Mouse (Mus musculus) C2C12 (cell line): ENCODE data around the gene Gm21992. TPM values are rescaled to one million over a fixed set of nuclear protein-coding genes. Genes with fewer than 3 reads are reported as not detected.

ENCODE experiments used
- H3K27me3 ChIP-seq: one replicate; pipeline ENCODE4 v1.6.1; 2011; ENCODE audit not compliant: control insufficient read depth, insufficient read depth, insufficient read length
- H3K36me3 ChIP-seq: one replicate; pipeline ENCODE4 v1.6.1; 2011; ENCODE audit not compliant: control insufficient read depth, insufficient read depth
- H3K4me3 ChIP-seq: one replicate; pipeline ENCODE4 v1.5.1; 2011; ENCODE audit warnings: mild to moderate bottlenecking, control low read depth; ENCODE audit not compliant: poor library complexity, insufficient read depth, severe bottlenecking
- H3K79me2 ChIP-seq: one replicate; pipeline ENCODE4 v1.6.1; 2011; ENCODE audit not compliant: control insufficient read depth, insufficient read depth
- H3K79me3 ChIP-seq: one replicate; pipeline ENCODE4 v1.6.1; 2011; ENCODE audit warnings: low read depth, control low read depth
- H3ac ChIP-seq: one replicate; pipeline ENCODE3; 2011; ENCODE audit warnings: low read depth; ENCODE audit not compliant: control insufficient read depth, insufficient read length
- CEBPB ChIP-seq: IDR thresholded peaks from one replicate; pipeline ENCODE4 v1.6.1; 2011; ENCODE audit warnings: low read depth, mild to moderate bottlenecking, control low read depth, moderate library complexity
- CTCF ChIP-seq: IDR thresholded peaks from one replicate; pipeline ENCODE4 v1.5.1; 2011; ENCODE audit not compliant: control insufficient read depth, insufficient read depth, insufficient read length
- FOSL1 ChIP-seq: IDR thresholded peaks from one replicate; pipeline ENCODE4 v1.8.0; 2011; ENCODE audit warnings: mild to moderate bottlenecking, low read length; ENCODE audit not compliant: poor library complexity, insufficient read depth, severe bottlenecking
- MAX ChIP-seq: IDR thresholded peaks from one replicate; pipeline ENCODE4 v1.6.1; 2011; ENCODE audit warnings: mild to moderate bottlenecking, control low read depth
- MYOD1 ChIP-seq: IDR thresholded peaks from one replicate; pipeline ENCODE4 v1.6.1; 2011; ENCODE audit warnings: low read depth; ENCODE audit not compliant: control insufficient read depth, insufficient read length
- MYOG ChIP-seq: IDR thresholded peaks from one replicate; pipeline ENCODE4 v1.6.1; 2011; ENCODE audit not compliant: control insufficient read depth, insufficient read length; ENCODE audit errors: extremely low read depth
- USF1 ChIP-seq: IDR thresholded peaks from one replicate; pipeline ENCODE4 v1.6.1; 2011; ENCODE audit warnings: low read depth, mild to moderate bottlenecking, control low read depth, moderate library complexity
- polyA plus RNA-seq: library from polyadenylated mRNA; unstranded; fragments of >200 nt; fragmentation: generic; extraction: Trizol; gene quantifications from one replicate; pipeline ENCODE4 v1.2.1, GENCODE M21; 2012; ENCODE audit warnings: missing spikeins

Gm21992 gene
- polyA plus RNA-seq, 1 experiment: 14.3 TPM

- Histone ChIP-seq H3K36me3 (no peaks in the 10 kb centered on the region), H3K79me3 (no peaks in the 10 kb centered on the region), H3K79me2 (no peaks in the 10 kb centered on the region), H3K4me3 (no peak overlapping the region), H3ac (no peak overlapping the region), H3K27me3 (no peaks in the 10 kb centered on the region)
- no peak for TF ChIP-seq CEBPB
- TF ChIP-seq MYOG: no peak
- TF ChIP-seq MAX: no peak
- TF ChIP-seq MYOD1: no peak
- no peak for TF ChIP-seq USF1
- no peak for TF ChIP-seq FOSL1
- no peak for TF ChIP-seq CTCF
Measured at GRCm38 (mm10) chr19:4749975-4750374, 61.4 kb downstream of the Gm21992 start.

- Histone ChIP-seq H3K36me3 (no peaks in the 10 kb centered on the region), H3K4me3 (no peak overlapping the region)
- TF ChIP-seq USF1: no peak
- TF ChIP-seq CTCF: no peak
- TF ChIP-seq MYOD1: no peak
- no peak for TF ChIP-seq MYOG
- no peak for TF ChIP-seq CEBPB
- TF ChIP-seq MAX: no peak
- TF ChIP-seq FOSL1: no peak
Measured at GRCm38 (mm10) chr19:4748493-4748892, 62.9 kb downstream of the Gm21992 start.

GRCm38 (mm10) chr19:4747631-4748312 lies 63.6 kb downstream of the Gm21992 start:
- TF ChIP-seq FOSL1 (no peak), MYOG (no peak), USF1 (no peak), CEBPB (no peak), CTCF (no peak), MAX (no peak), MYOD1 (no peak)
- no peak overlapping the region for H3ac ChIP-seq
- H3K79me3 ChIP-seq: no peaks in the 10 kb centered on the region
- no peak overlapping the region for H3K4me3 ChIP-seq
- no peaks in the 10 kb centered on the region for H3K79me2 ChIP-seq
- no peaks in the 10 kb centered on the region for H3K36me3 ChIP-seq
- H3K27me3 ChIP-seq: no peaks in the 10 kb centered on the region

More at GRCm38 (mm10) chr19:4748493-4748892, 62.9 kb downstream of the Gm21992 start:
- no peaks in the 10 kb centered on the region for H3K27me3 ChIP-seq
- no peak overlapping the region for H3ac ChIP-seq
- no peaks in the 10 kb centered on the region for H3K79me3 ChIP-seq
- no peaks in the 10 kb centered on the region for H3K79me2 ChIP-seq

- TF ChIP-seq USF1 (no peak), CTCF (no peak), MYOG (no peak), CEBPB (no peak), MYOD1 (no peak), FOSL1 (no peak), MAX (no peak)
- Histone ChIP-seq H3ac (no peak overlapping the region), H3K36me3 (no peaks in the 10 kb centered on the region), H3K79me2 (no peaks in the 10 kb centered on the region), H3K79me3 (no peaks in the 10 kb centered on the region), H3K27me3 (no peaks in the 10 kb centered on the region), H3K4me3 (no peak overlapping the region)
Measured at GRCm38 (mm10) chr19:4746611-4747010, 64.8 kb downstream of the Gm21992 start.

GRCm38 (mm10) chr19:4745681-4746080 lies 65.7 kb downstream of the Gm21992 start:
- Histone ChIP-seq H3K36me3 (no peaks in the 10 kb centered on the region), H3ac (no peak overlapping the region), H3K27me3 (no peaks in the 10 kb centered on the region), H3K4me3 (no peak overlapping the region), H3K79me3 (no peaks in the 10 kb centered on the region), H3K79me2 (no peaks in the 10 kb centered on the region)
- TF ChIP-seq FOSL1 (no peak), MYOD1 (no peak), MYOG (no peak), CTCF (no peak), CEBPB (no peak), USF1 (no peak), MAX (no peak)
